Mouse (Mus musculus) bone marrow, adult 2 months (tissue): ENCODE results near the gene B3gnt7. TPM values are rescaled to one million over a fixed set of nuclear protein-coding genes. Genes with fewer than 3 reads are reported as not detected.

Experiments used
- H3K27ac ChIP-seq: fragments of 200-500 bp; 2 replicates; pipeline ENCODE4 v1.5.1; 2012; ENCODE audit warnings: low read depth, mild to moderate bottlenecking, control low read depth, inconsistent platforms, low read length; ENCODE audit not compliant: control insufficient read depth, poor library complexity, insufficient read depth
- H3K4me1 ChIP-seq: fragments of 200-500 bp; 2 replicates; pipeline ENCODE4 v1.6.1; 2011; ENCODE audit warnings: low read length; ENCODE audit not compliant: control insufficient read depth, insufficient read depth
- H3K4me3 ChIP-seq: fragments of 200-500 bp; replicated peaks from 2 replicates; pipeline ENCODE3; 2011; ENCODE audit warnings: mild to moderate bottlenecking, low read depth, low read length, control low read depth; ENCODE audit not compliant: control insufficient read depth
- CTCF ChIP-seq: fragments of 200-500 bp; IDR thresholded peaks from 2 replicates; pipeline ENCODE4 v1.5.1; 2011; ENCODE audit warnings: low read length, control low read depth; ENCODE audit not compliant: control insufficient read depth, insufficient read depth
- POLR2A ChIP-seq: fragments of 200-500 bp; IDR thresholded peaks from 2 replicates; pipeline ENCODE4 v1.6.1; 2011; ENCODE audit warnings: low read depth, mild to moderate bottlenecking, control low read depth, low read length, borderline replicate concordance; ENCODE audit not compliant: control insufficient read depth
- WGBS: fragments of 180-500 bp; shearing (Covaris S2); methylation state at CpG from one replicate; pipeline ENCODE4 v1.1.7; 2018; 5-methylcytosine and 5-hydroxymethylcytosine counted together
- polyA plus RNA-seq: library from polyadenylated mRNA; stranded (reverse); fragments of >200 nt; gene quantifications from 2 replicates; pipeline ENCODE4 v1.2.4, GENCODE M21; 2011; ENCODE audit warnings: low replicate concordance; ENCODE audit not compliant: missing spikeins, insufficient read depth, insufficient read length

B3gnt7 gene
- polyA plus RNA-seq, result 0.63 and 2.4 TPM in 2 replicates

DNA sequence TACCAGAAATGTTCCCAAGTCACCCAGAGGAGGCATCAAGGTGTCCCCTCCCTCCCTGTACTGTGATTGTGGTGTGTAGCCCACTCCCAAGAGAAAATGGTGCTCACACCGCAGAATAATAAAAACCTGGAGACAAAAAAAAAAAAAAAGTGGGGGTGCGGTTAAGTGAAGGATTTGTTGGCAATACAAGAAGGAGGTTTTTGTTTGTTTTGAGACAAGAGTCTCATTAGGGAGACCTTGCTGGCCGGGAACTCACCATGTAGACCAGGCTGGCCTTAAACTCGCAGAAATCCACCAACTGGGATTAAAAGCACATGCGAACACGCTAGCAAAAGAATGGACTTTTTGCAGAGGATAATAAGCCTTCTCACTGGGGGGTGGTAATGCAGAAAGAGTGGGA, at the start of gene B3gnt7:
B3gnt7 (plus strand) TSS at position 301 of the 400 bp plus-strand sequence.
- H3K4me1 ChIP-seq, result peaks cover 3% of the 10 kb centered on the region; the same call in 1 of the 2 replicates
- H3K4me3 ChIP-seq, result peak within 1 kb of the TSS; percentile 55
- TF ChIP-seq CTCF (no peak), POLR2A (no peak)
- H3K27ac ChIP-seq, result 0 out of 2 replicates have a peak within 1 kb of the TSS, but pooled peaks have one; percentile 7
- WGBS, result 76% methylated on average over 6 of the region's 6 CpGs

- peaks cover 2% of the 10 kb centered on the region; the same call in 1 of the 2 replicates for H3K4me1 ChIP-seq
- H3K27ac ChIP-seq, result no peak overlapping the region
- 60% methylated on average over 8 of the region's 8 CpGs for WGBS
- no peak overlapping the region for H3K4me3 ChIP-seq
- no peak for TF ChIP-seq CTCF
- TF ChIP-seq POLR2A, result no peak
These were observed 49.2 kb upstream of the B3gnt7 start for GRCm38 (mm10) chr1:86253410-86253809.

DNA sequence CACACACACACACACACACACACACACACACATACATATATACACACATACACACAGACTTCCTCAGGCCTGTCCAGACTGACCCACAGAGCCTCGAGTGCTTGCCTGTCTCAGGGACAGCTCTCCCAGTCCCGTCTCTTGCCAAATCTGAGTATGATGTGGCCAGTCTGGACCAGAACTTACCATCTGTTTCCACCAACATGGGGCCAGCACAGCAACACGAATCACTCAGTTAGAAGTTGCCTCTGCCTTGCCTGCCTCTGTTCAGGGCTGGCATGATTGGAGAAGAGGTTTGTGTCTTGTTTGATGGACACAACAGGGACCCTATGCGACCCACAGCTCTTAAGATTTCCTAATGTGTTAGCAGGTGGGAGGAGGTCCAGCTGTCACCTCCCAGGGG, 46.3 kb upstream of the B3gnt7 start:
- Histone ChIP-seq H3K4me3 (no peak overlapping the region), H3K27ac (no peak overlapping the region), H3K4me1 (peaks cover 2% of the 10 kb centered on the region; the same call in 1 of the 2 replicates)
- 58% methylated on average over 4 of the region's 4 CpGs for WGBS
- no peak for TF ChIP-seq CTCF
- TF ChIP-seq POLR2A, result no peak

- H3K4me1 ChIP-seq, result peaks cover 2% of the 10 kb centered on the region; the same call in 1 of the 2 replicates
- TF ChIP-seq CTCF (no peak), POLR2A (no peak)
These were observed 45.4 kb upstream of the B3gnt7 start for GRCm38 (mm10) chr1:86257228-86257627.

DNA sequence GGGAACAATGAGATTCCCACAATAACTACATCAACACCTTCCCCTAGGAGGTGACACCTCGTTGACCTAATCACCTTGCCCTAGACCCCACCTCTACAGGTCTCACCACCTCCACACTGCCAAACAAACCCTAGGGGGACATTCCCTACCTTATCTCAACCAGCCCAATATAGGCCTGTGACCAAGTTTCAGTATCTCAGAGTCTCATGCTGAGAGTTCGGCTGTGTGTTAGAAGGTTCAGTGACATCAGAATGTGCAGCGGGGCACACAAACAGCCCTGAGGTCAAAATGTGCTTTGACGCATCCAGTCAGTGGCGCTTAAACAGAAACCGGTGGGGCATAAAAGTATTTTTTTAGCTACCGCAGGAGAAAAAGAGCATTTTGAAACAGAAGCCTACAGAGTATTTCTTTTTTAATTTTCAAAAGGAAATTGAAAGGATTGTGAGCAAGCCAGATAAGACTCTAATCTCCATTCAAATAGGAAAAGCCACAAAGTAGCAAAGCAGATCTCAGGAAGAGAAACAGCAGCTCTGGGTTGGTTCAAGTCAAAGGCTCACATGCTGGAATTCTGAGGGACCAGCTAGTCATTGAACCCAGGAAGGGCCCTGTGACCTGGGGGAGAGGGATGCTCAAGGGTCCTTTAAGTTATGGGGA, 44.3 kb upstream of the B3gnt7 start:
- 29% methylated on average over 7 of the region's 7 CpGs for WGBS
- H3K4me3 ChIP-seq, result no peak overlapping the region
- H3K27ac ChIP-seq, result no peak overlapping the region
- TF ChIP-seq CTCF (no peak), POLR2A (no peak)
- peaks cover 6% of the 10 kb centered on the region; the same call in 1 of the 2 replicates for H3K4me1 ChIP-seq

More at GRCm38 (mm10) chr1:86257228-86257627, 45.4 kb upstream of the B3gnt7 start:
- Histone ChIP-seq H3K27ac (no peak overlapping the region), H3K4me3 (no peak overlapping the region)
- WGBS, result 83% methylated on average over 8 of the region's 8 CpGs

DNA sequence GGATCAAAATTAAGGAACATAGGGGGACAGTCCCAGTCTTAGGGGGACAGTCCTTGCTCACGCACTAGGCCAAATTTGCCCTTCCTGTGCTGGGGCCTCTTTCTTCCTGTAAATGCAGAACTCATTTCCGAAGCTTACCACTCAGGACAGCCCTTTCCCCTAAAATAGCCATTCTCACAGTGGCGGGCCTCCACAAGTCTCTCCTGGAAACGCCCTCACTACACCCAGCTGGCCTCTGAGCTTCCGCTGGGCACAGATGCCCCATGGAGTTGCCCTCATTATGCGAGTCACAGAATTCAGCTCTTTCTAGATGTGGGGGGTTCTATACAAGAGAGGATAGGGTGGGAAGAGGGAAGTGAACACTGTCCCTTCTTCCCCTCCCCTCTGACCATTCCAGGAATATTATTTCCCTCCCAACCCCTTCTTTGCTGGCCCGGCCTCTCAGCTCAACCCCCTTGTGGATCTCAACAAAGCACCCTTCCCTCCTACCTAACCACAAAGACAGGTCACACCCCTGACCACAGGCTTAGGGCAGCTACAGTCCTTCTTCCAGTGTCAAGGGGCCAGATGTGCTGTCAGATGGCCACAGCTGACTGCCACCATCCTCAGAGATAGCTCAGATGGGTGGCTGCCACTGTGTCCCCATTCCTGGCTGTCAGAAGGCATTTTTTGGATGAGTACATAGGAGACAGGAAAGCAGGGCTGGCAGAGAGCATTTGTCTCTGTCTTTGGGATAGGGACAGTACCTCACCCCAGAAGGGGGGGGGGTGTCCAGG, 38.9 kb upstream of the B3gnt7 start:
- Histone ChIP-seq H3K4me3 (no peak overlapping the region), H3K4me1 (peaks cover 12% of the 10 kb centered on the region), H3K27ac (peak overlapping the region; percentile 64)
- TF ChIP-seq POLR2A, result no peak
- no peak for TF ChIP-seq CTCF
- 3% methylated on average over 7 of the region's 7 CpGs for WGBS

DNA sequence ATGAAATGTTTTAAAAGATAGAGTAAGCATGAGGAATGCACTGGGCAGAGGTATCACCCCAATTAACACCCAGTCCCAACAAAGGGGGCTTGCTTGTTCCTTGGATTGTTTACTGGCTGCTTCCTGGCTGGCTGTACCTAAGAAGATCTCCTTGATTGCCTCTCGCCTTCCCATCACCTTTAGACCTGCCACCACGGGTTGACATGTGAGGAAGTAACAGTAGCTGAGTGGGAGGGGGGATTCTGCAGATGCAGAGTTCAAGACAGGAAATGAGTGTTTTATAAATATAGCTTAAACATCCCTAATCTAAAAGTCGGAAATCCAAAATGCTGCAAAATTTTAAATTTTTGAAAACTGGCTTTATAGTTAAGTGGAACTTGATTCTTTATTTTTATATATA, 37.6 kb upstream of the B3gnt7 start:
- 14% methylated on average over 3 of the region's 3 CpGs for WGBS
- Histone ChIP-seq H3K27ac (no peak overlapping the region), H3K4me3 (no peak overlapping the region), H3K4me1 (peaks cover 12% of the 10 kb centered on the region)
- TF ChIP-seq CTCF (no peak), POLR2A (no peak)

- Histone ChIP-seq H3K27ac (no peak overlapping the region), H3K4me1 (peaks cover 6% of the 10 kb centered on the region), H3K4me3 (no peak overlapping the region)
- WGBS, result 60% methylated on average over 9 of the region's 9 CpGs
- no peak for TF ChIP-seq POLR2A
- no peak for TF ChIP-seq CTCF
These were observed 34.0 kb upstream of the B3gnt7 start for GRCm38 (mm10) chr1:86268492-86269189.
